Mouse (Mus musculus) bone marrow, adult 2 months (tissue): ENCODE data around the gene Ick.

Experiments used
- CTCF ChIP-seq: fragments of 200-500 bp; IDR thresholded peaks from 2 replicates; pipeline ENCODE4 v1.5.1; 2011; ENCODE audit warnings: low read length, control low read depth; ENCODE audit not compliant: control insufficient read depth, insufficient read depth
- POLR2A ChIP-seq: fragments of 200-500 bp; IDR thresholded peaks from 2 replicates; pipeline ENCODE4 v1.6.1; 2011; ENCODE audit warnings: low read depth, mild to moderate bottlenecking, control low read depth, low read length, borderline replicate concordance; ENCODE audit not compliant: control insufficient read depth

- TF ChIP-seq POLR2A (peak; percentile 94; the same call in 1 of the 2 replicates), CTCF (no peak)
These were observed 66.5 kb downstream of the Ick start for GRCm38 (mm10) chr9:78175277-78176200.
